Mouse (Mus musculus): ENCODE measurements around the gene Tmem8b. TPM values are rescaled to one million over a fixed set of nuclear protein-coding genes. Genes with fewer than 3 reads are reported as not detected.
A peak's percentile ranks its signal among the peaks of the same experiment; 100 is the strongest.

Gene Tmem8b
- polyA plus RNA-seq, 1 experiment from 2014 or later = 3.5 TPM

- no peak overlapping the region for H3K9ac ChIP-seq
- no peak overlapping the region for H3K27ac ChIP-seq (ENCODE audit: low read depth)
- WGBS = 87% methylated on average over 13 of the region's 13 CpGs
- no peaks in the 10 kb centered on the region for H3K9me3 ChIP-seq (ENCODE audit: low read depth, low read length)
- DNase-seq (no peak), ATAC-seq (ENCODE audit: insufficient read depth) (no peak)
- TF ChIP-seq CTCF (IDR thresholded peaks at IDR 0.05; ENCODE audit: low read depth) = no peak
- H3K4me1 ChIP-seq (ENCODE audit: insufficient read depth) = no peaks in the 10 kb centered on the region
- H3K4me2 ChIP-seq = no peak overlapping the region
- H3K4me3 ChIP-seq (ENCODE audit: low read depth, low read length) = no peak overlapping the region
- no peaks in the 10 kb centered on the region for H3K36me3 ChIP-seq (ENCODE audit: insufficient read depth)
- no peaks in the 10 kb centered on the region for H3K27me3 ChIP-seq (ENCODE audit: insufficient read depth, low read length)
These were observed 27.8 kb downstream of the Tmem8b start for GRCm38 (mm10) chr4:43696561-43696960.

GRCm38 (mm10) chr4:43700707-43701106 is 31.9 kb downstream of the Tmem8b start, which contains the start of gene Olfr70:
Gene Olfr70, minus strand, starts transcription at chr4:43700807.
- Histone ChIP-seq H3K9me3 (ENCODE audit: low read depth, low read length) (no peaks in the 10 kb centered on the region), H3K4me3 (ENCODE audit: low read depth, low read length) (no peak within 1 kb of the TSS), H3K4me1 (ENCODE audit: insufficient read depth) (no peaks in the 10 kb centered on the region), H3K27ac (ENCODE audit: low read depth) (no peak within 1 kb of the TSS), H3K9ac (no peak within 1 kb of the TSS), H3K27me3 (ENCODE audit: insufficient read depth, low read length) (no peaks in the 10 kb centered on the region), H3K4me2 (no peak within 1 kb of the TSS), H3K36me3 (ENCODE audit: insufficient read depth) (no peaks in the 10 kb centered on the region)
- WGBS = 85% methylated on average over 6 of the region's 6 CpGs
- no peak for TF ChIP-seq CTCF (IDR thresholded peaks at IDR 0.05; ENCODE audit: low read depth)
- DNase-seq (no peak), ATAC-seq (ENCODE audit: insufficient read depth) (no peak)

DNA sequence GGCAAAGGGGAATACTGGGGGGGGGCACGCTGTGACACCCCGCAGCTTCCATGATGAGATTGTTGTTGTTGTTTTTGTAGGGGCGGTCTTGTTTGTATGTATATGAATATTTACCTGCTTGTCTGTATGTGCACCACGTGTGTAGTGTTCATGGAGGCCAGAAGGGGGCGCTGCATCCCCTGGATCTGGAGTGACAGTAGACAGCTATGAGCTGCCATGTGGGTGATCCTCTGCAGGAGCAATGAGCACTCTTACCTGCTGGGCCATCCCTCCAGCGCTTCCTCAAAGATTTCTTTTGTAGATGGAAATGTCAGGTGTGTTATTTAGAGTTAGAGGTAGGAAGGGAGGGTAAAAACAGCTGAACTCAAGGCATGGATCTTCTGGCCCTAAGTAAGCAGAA is 34.7 kb downstream of the Tmem8b start:
- DNase-seq = no peak
- no peak for ATAC-seq (ENCODE audit: insufficient read depth)
- peak; percentile 44 for TF ChIP-seq CTCF (IDR thresholded peaks at IDR 0.05; ENCODE audit: low read depth)
- H3K9me3 ChIP-seq (ENCODE audit: low read depth, low read length) = no peaks in the 10 kb centered on the region
- no peak overlapping the region for H3K4me2 ChIP-seq
- H3K4me3 ChIP-seq (ENCODE audit: low read depth, low read length) = no peak overlapping the region
- H3K9ac ChIP-seq = no peak overlapping the region
- H3K27ac ChIP-seq (ENCODE audit: low read depth) = no peak overlapping the region
- H3K36me3 ChIP-seq (ENCODE audit: insufficient read depth) = no peaks in the 10 kb centered on the region
- WGBS = 65% methylated on average over 6 of the region's 6 CpGs
- no peaks in the 10 kb centered on the region for H3K27me3 ChIP-seq (ENCODE audit: insufficient read depth, low read length)
- no peaks in the 10 kb centered on the region for H3K4me1 ChIP-seq (ENCODE audit: insufficient read depth)

DNA sequence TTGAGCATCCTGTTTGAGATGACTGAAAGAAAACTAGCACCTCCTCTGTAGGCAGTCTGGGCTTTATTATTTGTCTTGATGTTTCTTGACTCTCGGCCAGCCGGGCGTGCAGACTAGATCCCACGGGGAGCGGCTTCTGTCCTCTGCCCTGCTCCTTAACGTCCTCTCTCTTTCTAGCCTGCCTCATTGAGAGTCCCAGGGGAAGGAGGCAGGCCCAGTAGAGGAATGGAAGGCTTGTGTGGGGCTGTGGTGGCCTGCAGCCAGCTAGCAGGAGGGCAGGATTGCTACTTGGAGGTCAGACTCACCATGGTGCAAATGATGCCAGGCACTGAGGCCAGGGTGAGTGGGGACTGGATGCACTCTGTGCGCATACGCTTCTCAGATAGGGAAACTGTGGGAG is 35.1 kb downstream of the Tmem8b start:
- ATAC-seq (ENCODE audit: insufficient read depth) = no peak
- 71% methylated on average over 8 of the region's 8 CpGs for WGBS
- Histone ChIP-seq H3K9me3 (ENCODE audit: low read depth, low read length) (no peaks in the 10 kb centered on the region), H3K4me3 (ENCODE audit: low read depth, low read length) (no peak overlapping the region), H3K4me1 (ENCODE audit: insufficient read depth) (no peaks in the 10 kb centered on the region), H3K27me3 (ENCODE audit: insufficient read depth, low read length) (no peaks in the 10 kb centered on the region), H3K4me2 (no peak overlapping the region), H3K27ac (ENCODE audit: low read depth) (no peak overlapping the region), H3K36me3 (ENCODE audit: insufficient read depth) (no peaks in the 10 kb centered on the region), H3K9ac (no peak overlapping the region)
- DNase-seq = peak; percentile 40
- no peak for TF ChIP-seq CTCF (IDR thresholded peaks at IDR 0.05; ENCODE audit: low read depth)

- WGBS = 70% methylated on average over 13 of the region's 13 CpGs
- Histone ChIP-seq H3K36me3 (ENCODE audit: insufficient read depth) (no peaks in the 10 kb centered on the region), H3K27me3 (ENCODE audit: insufficient read depth, low read length) (no peaks in the 10 kb centered on the region), H3K9ac (no peak overlapping the region), H3K4me1 (ENCODE audit: insufficient read depth) (no peaks in the 10 kb centered on the region), H3K4me3 (ENCODE audit: low read depth, low read length) (no peak overlapping the region), H3K4me2 (no peak overlapping the region), H3K9me3 (ENCODE audit: low read depth, low read length) (no peaks in the 10 kb centered on the region), H3K27ac (ENCODE audit: low read depth) (no peak overlapping the region)
- no peak for DNase-seq
- no peak for ATAC-seq (ENCODE audit: insufficient read depth)
- TF ChIP-seq CTCF (IDR thresholded peaks at IDR 0.05; ENCODE audit: low read depth) = no peak
These were observed 37.2 kb downstream of the Tmem8b start for GRCm38 (mm10) chr4:43705991-43706390.

DNA sequence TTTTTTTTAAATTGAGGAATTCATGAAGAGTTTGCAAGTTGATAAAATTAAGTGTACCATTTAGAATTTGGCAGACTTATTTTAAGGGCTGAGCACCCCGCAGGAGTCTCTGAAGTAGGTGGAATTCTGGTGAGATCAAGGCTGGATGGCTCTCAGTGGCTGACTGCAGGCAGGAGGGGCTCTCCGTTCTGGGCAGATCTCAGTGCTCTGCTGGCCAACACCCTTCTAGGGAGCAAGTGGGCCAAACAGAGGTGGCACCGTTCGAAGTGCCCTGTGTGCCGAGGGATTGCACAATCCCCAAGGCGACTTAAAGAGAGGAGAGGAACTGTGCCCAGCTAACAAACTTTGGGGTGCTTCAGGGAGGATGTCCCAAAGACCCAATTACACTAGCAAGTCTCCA is 41.1 kb downstream of the Tmem8b start, which contains the start of gene Olfr71:
Olfr71 (minus strand) TSS at position 387 of the 400 bp plus-strand sequence.
- no peak within 1 kb of the TSS for H3K9ac ChIP-seq
- WGBS = 54% methylated on average over 6 of the region's 6 CpGs
- H3K4me1 ChIP-seq (ENCODE audit: insufficient read depth) = no peaks in the 10 kb centered on the region
- no peak within 1 kb of the TSS for H3K27ac ChIP-seq (ENCODE audit: low read depth)
- DNase-seq (peak; percentile 22), ATAC-seq (ENCODE audit: insufficient read depth) (no peak)
- no peaks in the 10 kb centered on the region for H3K27me3 ChIP-seq (ENCODE audit: insufficient read depth, low read length)
- H3K4me2 ChIP-seq = no peak within 1 kb of the TSS
- H3K9me3 ChIP-seq (ENCODE audit: low read depth, low read length) = no peaks in the 10 kb centered on the region
- no peak for TF ChIP-seq CTCF (IDR thresholded peaks at IDR 0.05; ENCODE audit: low read depth)
- no peak within 1 kb of the TSS for H3K4me3 ChIP-seq (ENCODE audit: low read depth, low read length)
- no peaks in the 10 kb centered on the region for H3K36me3 ChIP-seq (ENCODE audit: insufficient read depth)

- no peaks in the 10 kb centered on the region for H3K4me1 ChIP-seq (ENCODE audit: insufficient read depth)
- H3K4me3 ChIP-seq (ENCODE audit: low read depth, low read length) = no peak overlapping the region
- no peaks in the 10 kb centered on the region for H3K9me3 ChIP-seq (ENCODE audit: low read depth, low read length)
- H3K27me3 ChIP-seq (ENCODE audit: insufficient read depth, low read length) = no peaks in the 10 kb centered on the region
- H3K36me3 ChIP-seq (ENCODE audit: insufficient read depth) = no peaks in the 10 kb centered on the region
- H3K9ac ChIP-seq = no peak overlapping the region
- ATAC-seq (ENCODE audit: insufficient read depth) (no peak), DNase-seq (peak; percentile 88)
- no peak overlapping the region for H3K27ac ChIP-seq (ENCODE audit: low read depth)
- 1% methylated on average over 2 of the region's 2 CpGs for WGBS
- no peak overlapping the region for H3K4me2 ChIP-seq
- TF ChIP-seq CTCF (IDR thresholded peaks at IDR 0.05; ENCODE audit: low read depth) = peak; percentile 85
These were observed 43.0 kb downstream of the Tmem8b start for GRCm38 (mm10) chr4:43711821-43712220.

Data from lung, embryonic 14.5 days (tissue).